Mouse (Mus musculus) spleen, adult 2 months (tissue): ENCODE data around the gene 4930539E08Rik.

ENCODE experiments used
- CTCF ChIP-seq: fragments of 200-500 bp; IDR thresholded peaks from 2 replicates; pipeline ENCODE4 v1.5.1; 2011; ENCODE audit warnings: mild to moderate bottlenecking, inconsistent platforms; ENCODE audit not compliant: insufficient read depth, insufficient read length, insufficient replicate concordance; ENCODE audit errors: extremely low read depth
- POLR2A ChIP-seq: fragments of 200-500 bp; IDR thresholded peaks from 2 replicates; pipeline ENCODE4 v1.6.1; 2011; ENCODE audit warnings: low read depth, low read length, inconsistent platforms

DNA sequence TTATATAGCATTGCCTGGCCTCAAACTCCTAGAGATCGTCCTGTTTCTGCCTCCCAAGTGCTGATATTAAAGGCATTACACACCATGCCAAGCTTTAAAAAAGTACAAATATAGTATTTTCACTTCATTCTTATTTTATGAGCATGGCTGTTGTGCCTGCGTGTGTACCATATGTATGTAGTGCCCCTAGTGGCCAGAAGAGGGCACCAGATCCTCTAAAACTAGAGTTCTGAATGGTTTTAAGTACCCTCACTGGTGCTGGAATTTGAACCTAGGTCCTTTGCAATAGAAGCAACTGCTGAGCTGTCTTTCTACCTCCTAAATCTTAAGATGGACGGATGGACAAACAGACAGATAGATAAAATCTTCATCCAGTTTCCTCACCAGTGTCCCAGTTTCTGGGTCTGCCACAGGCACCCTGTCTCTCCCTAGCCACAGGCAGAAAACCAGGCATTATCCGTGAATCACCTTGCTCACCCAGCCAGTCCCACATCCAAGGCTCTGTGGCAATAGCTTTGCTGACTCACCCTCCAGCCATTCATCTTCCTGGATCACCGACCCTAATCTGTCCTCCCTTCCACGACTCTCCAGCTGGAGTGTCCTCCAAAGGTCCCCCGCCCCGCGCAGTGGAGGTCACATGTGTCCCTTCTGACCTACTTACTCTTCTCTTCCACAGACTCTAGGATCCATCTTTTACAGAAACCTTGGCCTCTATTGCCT, 59.8 kb downstream of the 4930539E08Rik start:
- TF ChIP-seq POLR2A: no peak
- no peak for TF ChIP-seq CTCF
